Mouse (Mus musculus): Measurements from ENCODE around the gene Ercc6. TPM values are rescaled to one million over a fixed set of nuclear protein-coding genes. Genes with fewer than 3 reads are reported as not detected.

Ercc6 gene
- 12.0 and 13.4 TPM in 2 replicates for total RNA-seq (2021)
- long read RNA-seq, experiment 1, partial matches to known transcripts: 1 of 2 reads
- long read RNA-seq, experiment 1, other reads (novel, unspliced or antisense): 1 of 2 reads
- long read RNA-seq, experiment 2: 0 reads

GRCm38 (mm10) chr14:32513336-32514032, at the start of gene Ercc6:
Gene Ercc6, plus strand, starts transcription at chr14:32513521.
- peak; percentile 97 for DNase-seq

GRCm38 (mm10) chr14:32464601-32465505, 48.5 kb upstream of the Ercc6 start, which contains the start of gene Slc18a3:
Gene Slc18a3, minus strand, starts transcription at chr14:32464850.
- no peak for DNase-seq

DNA sequence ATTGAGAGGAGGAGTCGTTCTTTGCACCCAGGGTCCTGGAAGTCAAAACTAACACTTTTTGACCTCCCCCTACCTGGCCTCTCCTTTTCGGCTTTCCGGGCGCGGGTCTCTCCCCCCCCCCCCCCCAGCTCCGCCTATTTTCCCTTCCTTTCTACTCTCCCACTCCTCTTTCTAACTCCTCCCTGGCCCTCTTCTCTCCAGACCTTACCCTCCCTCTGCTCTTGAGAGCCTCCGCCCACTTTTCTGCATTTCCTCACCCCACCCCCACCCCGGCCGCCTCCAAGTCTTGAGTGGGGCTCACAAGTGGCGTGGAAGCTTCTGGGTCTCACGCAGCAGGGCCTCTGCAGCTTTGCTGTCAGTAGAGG, 47.8 kb upstream of the Ercc6 start:
- no peak for DNase-seq

DNA sequence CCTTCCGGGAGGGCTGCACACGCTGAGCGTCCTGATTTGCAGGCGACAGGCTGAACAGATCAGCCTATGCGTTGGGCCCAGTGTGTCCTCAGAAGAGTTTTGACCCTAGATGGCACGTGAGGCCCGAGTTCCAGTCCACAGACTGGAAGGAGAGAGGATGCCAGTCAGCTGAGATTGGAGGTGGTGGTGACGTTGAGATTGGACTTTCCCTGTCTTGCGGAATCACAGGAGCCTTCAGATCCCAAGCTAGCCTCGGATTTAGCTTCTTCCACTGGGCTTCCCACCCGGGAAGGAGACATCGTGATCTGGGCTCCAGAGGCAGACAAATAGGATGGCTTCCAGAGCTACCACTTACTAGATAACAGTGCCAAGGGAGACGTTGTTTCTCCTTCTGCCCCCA, 47.4 kb upstream of the Ercc6 start, which contains the start of gene Chat:
Chat (minus strand) TSS at position 101 of the 400 bp plus-strand sequence.
- no peak for DNase-seq

DNA sequence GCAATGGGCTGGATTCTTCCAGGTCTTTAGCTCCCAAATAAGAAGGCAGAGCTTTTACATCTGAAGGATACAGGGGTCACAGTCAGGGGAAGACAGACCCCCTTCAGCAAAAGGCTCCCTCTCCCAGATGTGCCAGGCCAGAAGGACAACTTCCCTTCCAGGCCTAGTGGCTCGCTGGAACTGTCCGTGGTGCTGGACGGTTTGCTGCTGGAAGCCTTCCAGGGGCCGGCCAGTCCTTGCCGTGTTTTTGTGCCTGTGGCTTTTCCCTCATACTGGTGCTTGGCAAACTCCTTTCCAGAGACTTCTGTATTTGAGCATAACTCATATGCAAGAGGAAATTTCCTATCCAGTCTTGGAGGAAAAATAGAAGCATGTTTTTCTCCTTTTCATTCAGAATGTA, 45.7 kb upstream of the Ercc6 start:
- peak; percentile 84 for DNase-seq

DNA sequence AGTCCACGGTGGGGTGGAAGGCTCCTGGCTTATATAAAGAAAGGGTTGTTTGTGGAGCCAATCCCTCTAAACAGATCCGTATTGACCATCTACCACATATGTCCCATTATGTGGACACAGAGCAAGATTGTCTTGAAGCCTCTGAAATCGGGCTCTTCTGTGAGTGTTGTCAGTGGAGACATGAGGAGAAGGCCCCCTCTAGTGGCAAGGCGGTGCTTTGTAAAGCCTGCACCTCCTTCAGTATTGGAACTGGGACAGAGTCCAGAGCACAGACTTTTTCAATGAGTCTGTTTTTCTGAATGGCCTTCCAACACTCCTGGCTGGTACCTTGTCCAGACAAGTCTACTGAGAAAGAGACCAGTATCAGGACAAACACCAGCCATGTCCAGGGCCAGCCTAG, 40.3 kb upstream of the Ercc6 start:
- peak; percentile 78 for DNase-seq

GRCm38 (mm10) chr14:32476559-32476958, 36.8 kb upstream of the Ercc6 start:
- no peak for DNase-seq

DNA sequence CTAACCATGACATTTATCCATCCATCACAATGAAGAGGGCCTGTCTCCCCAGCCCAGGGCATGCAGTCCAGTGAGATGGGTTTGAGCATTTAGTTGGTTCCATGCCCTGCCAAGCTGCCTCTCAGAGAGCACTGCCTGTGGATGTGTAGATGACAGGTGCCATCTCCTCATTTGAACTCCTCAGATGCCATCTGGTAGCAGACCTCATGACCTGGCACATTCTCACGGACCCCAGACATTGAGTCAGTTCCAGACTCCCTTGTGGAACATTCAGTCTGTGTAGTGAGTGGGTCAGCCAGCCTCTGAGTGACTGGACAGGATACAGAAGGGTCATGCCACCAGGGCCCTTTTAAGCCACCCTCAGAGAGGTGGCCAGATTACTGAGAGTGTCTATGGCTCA, 35.7 kb upstream of the Ercc6 start:
- DNase-seq: no peak

DNA sequence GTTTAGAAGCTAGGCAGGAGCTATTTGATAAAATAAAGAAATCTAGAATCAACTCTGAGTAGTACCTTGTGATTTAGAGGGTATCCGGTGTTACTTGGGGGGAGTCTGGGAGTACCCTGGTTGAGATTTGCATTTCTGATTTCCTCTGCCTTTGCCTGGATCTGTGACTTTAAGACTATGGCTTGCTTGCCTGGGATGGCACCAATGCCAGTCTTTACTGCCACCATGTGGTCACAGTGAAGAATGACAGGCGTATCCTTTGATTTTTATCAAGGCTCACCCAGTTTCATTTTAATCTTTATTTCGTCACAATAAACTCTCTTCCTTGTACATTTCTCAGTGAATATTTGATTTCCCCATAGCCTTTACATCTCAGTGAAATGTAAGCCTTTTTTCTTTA, 31.3 kb upstream of the Ercc6 start:
- peak; percentile 47 for DNase-seq

DNA sequence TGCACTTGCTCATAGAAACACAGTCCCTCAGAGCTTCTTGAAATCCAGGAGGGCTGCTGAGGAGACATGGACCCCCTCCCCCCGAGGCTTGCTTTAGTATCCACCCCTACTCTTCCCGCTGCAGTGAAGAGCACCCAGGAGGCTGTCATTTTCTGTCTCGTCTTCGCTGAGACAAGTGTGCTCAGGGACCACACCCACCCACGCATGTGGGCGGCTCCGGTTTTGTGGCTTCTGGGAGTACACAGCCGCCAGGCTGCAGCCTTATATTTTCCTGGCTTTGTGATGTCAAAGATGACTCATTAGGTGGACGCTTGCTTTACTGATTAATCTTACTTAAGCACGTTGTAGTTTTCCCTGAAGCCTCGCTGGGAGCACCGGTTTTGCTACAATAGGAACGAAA, 20.8 kb upstream of the Ercc6 start:
- DNase-seq: no peak

GRCm38 (mm10) chr14:32496115-32496850, 17.0 kb upstream of the Ercc6 start:
- DNase-seq: peak; percentile 13

DNA sequence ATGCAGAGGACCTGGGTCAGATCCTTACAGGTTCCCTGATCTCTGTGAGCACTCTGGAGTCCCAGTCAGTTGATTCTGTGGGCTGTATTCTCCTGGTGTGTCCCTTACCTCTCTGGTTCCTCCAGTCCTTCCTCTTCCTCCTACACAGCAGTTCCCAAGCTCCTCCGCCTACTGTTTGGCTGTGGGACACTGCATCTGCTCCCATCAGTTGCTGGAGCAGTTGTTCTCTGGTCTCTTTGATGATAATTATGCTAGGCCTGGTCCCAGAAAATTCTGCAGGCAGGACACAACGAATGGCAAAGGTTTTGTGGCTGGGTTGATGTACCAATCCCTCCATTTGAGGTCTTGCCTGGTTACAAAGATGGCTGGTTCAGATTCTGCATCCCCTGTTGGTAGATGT, 12.0 kb upstream of the Ercc6 start:
- DNase-seq: no peak

DNA sequence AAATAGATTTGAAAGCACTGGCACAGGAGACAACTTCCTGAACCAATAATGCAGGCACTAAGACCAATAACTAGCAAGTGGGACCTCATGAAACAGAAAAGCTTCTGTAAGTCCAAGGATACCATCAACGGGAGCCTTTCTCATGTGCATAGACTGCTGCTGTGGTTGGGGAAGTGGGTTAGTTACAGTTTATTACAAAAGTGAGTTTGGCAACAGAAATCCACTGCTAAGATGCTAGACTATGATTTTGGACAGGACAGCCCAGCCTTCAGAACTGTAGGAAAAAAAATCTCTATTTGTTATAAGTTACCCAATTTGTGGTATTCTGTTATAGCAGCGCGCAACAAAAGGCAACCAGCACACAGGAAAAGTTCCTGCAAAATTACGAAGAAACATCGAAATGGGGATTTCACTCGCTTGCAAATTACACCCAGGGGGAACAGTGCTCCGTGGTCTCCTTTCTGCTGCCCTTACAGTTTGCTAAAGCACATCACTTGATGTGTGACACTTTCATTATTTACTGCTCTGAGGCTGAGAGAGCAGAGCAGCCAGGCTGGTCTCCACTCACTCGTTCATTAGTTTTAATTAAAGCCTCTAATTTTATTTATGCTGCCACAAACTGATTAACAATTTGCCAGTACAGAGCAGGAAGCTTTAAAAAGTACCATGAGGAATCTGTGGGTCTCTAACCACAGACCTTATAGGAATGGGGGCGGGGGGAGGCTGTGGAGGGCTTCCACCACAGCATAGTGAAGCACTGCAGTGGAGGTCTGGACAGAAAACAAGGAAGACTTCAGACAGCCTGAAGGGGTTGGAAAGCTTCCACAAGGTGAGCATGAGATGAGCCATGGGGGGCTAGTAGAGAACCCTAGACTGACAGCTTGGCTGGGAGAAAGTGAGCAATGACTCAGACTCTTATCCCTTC, 10.3 kb upstream of the Ercc6 start:
- no peak for DNase-seq

DNA sequence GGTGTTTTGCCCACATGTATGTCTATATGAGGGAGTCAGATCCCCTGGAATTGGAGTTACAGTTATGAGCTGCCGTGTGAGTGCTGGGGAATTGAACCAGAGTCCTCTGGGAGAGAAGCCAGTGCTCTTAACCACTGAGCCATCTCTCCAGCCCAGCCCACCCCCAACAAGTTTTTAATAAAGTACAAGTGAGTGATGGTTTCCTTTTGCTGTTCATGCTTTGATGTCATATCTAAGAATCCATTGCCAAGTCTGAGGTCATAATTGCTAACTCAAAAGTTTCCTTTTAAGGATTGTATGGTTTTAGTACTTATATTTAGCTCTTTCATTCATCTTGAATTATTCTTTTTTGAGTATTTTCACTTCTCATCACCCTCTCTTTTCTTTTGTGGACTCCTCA, 9.4 kb upstream of the Ercc6 start:
- DNase-seq: no peak

DNA sequence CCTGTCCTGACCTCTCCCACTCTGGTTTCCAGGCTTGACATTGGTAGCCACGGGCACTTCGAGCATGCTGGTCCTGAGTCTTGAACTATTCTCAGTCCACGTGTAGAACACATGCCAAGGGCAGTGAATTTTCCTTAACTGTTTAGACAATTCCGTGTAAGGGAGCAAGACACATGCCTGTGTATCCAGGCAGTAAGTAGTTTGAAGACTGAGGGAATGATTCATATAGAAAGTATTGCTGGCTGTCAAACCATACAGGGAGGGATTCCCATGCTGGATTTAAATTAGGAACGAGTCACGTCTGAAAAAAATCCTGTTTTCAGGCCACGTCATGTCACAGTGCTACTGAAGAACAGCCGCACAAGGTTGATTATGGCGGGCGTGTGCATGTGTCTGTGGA, 7.0 kb upstream of the Ercc6 start:
- no peak for DNase-seq

- DNase-seq: peak; percentile 32
Measured at GRCm38 (mm10) chr14:32507216-32507615, 6.1 kb upstream of the Ercc6 start.

DNA sequence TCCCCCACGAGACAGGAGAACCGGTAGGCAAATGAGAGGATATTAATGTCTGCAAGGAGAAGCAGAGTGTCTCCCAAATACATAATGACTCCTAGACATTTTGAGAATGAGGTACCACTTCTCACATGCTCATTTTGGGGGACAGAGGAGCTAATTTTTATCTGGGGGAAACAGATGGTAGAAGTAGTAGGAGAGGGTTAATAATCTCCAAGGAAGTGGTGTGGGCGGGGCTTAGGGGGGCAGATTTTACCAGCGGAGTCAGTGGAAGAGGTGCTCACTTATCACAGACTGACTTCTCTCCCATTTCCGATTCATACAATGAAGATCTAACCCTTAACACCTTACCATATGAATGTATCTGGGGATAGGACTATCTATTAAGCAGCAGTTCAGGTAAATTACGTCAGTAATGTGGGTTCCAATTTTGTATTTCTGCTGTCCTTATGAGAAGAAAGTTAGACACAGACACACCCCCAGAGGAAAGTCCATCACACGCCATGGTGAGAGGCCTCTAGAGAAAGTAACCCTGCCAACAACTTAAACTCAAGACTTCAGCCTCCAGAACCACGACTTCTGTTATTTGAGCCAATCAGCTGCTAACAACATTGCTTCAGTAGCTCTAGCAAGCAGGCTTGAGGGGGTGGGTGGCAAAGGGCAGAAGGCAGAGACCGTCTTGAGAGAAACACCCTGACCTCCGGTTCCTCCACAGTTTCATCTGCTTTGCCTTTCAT, 5.1 kb upstream of the Ercc6 start:
- no peak for DNase-seq

GRCm38 (mm10) chr14:32509443-32509961, 3.8 kb upstream of the Ercc6 start:
- no peak for DNase-seq

GRCm38 (mm10) chr14:32512912-32513311, 409 bp upstream of the Ercc6 start:
- DNase-seq: no peak

DNA sequence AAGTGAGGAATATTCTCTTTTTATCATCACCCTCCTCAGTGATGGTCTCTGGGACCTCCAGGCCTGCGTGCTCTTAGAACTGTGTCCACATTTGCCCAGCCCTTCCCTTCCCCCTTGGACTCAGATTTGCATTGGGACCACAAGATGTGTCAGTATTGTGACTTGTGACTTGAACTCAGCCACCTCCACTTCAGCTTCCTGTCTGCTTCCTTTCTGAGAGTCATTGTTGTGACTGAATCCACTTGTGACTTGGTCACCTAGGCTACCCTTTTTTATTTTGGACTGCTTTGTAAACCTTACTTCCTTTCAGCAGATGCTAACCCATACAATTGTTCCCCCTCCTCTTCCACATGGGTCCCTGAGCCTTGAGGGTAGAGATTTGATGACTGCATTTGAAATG, 2.8 kb downstream of the Ercc6 start:
- no peak for DNase-seq

Measured in adrenal gland, postnatal 14 days (tissue).